Mouse (Mus musculus) liver, adult (tissue): Measurements from ENCODE around the gene Cldn18.

Experiments used
- GATA4 ChIP-seq: IDR thresholded peaks from 2 replicates; pipeline ENCODE4 v1.6.1; 2014; ENCODE audit warnings: mild to moderate bottlenecking, low read length; ENCODE audit not compliant: insufficient replicate concordance

Gene Cldn18

DNA sequence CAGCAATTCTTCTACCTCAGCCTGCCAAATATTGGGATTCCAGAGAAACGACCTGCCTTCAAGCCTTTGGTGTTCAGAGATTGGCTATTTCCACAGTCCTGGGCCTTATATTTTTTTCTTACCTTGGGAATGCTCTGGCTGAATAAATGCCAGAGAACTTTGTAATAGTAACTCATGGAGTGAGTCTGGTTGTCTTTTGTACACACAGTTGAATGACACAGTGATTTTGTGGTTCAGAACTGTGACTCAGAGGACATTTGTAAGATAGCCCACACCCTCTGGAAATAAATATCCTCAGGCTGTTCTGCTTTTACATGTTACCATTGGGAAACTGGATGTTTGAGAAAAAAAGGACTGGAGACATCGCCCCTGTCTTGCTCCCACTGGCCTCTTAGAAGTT lies 15.9 kb downstream of the Cldn18 start:
- TF ChIP-seq GATA4 = no peak

DNA sequence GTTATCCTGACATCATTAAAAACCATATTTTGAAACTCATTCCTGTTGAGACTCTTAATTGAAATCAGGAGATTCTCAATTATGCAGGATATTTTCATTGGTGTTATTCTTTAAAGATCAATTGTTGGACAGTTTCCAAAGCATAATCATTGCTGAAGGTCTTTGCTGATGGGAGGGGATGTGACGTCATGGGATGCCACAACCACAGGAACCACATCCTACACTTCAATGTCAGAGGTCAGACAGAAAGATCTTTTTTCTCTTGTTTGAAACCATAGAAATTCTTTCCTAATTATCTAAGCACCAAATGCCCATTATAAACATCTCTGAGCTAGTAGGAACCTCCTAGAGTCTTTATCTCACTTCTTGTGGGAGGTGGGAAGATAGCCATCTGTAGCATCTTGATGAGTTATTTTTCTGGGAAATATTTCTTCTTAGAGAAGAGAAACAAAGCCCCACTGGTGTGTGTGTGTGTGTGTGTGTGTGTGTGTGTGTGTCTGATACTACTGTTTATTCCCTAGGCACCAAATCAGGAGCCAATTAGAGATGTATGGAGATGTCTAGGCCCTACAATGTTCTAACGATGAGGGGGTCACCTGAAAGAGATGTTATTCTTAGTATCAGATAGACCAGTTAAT lies 17.2 kb downstream of the Cldn18 start:
- TF ChIP-seq GATA4 = no peak

DNA sequence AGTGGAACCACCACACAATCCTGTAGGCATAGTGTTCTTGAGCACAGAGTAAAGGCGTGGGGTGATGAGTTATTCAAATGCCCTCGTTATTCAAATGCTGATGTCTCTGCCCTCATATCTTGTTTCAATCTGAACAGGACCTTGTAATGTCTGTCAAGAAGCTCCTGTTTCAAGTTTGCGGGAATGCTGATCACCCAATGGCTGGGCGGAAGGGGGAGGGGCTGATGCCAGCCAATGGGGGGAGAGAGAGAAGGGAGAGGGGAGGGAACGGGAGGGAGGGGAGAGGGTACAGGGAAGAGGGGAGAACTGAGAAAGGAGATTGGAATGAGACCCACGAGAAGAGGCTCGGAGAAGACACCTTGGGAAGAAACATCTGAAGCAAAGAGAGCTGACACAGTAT lies 22.1 kb downstream of the Cldn18 start:
- TF ChIP-seq GATA4 = no peak

DNA sequence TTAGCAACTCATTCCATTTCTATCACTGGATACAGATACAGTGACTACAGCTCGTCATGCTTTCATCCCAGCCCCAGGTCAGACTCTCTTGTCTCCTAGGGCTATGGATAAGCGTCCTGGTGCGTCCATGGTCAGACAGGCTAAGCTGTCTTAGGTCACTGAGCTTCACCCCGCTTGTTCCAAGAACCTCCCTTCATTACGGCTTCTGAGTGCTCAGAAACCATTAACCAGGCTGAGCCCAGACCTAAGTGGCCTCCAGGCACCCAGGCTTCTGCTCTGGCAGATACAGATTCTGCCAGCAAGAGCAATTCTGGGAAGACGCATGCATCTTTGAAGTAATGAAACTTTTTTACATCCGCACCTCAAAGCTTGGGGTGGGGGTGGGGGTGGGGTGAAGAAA lies 26.7 kb downstream of the Cldn18 start:
- TF ChIP-seq GATA4 = no peak

DNA sequence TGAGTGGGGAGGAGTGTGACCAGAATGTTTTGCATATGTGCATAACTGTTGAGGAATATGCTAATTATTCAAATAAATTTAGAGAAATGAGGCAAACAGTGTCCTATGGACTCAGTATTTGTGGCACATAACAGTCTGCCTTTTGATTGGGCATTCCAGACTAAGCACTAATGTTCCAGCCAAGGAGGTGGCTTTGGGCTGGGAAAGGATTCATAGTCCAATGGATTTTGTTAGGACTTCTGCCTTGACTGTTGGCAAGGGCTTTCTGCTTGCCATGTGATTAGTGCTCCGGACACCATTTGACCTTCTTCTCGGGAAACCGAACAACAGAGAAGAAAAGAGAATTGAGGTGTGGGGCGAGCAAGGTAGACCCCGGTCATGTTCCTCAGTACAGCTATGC lies 27.3 kb downstream of the Cldn18 start:
- no peak for TF ChIP-seq GATA4

DNA sequence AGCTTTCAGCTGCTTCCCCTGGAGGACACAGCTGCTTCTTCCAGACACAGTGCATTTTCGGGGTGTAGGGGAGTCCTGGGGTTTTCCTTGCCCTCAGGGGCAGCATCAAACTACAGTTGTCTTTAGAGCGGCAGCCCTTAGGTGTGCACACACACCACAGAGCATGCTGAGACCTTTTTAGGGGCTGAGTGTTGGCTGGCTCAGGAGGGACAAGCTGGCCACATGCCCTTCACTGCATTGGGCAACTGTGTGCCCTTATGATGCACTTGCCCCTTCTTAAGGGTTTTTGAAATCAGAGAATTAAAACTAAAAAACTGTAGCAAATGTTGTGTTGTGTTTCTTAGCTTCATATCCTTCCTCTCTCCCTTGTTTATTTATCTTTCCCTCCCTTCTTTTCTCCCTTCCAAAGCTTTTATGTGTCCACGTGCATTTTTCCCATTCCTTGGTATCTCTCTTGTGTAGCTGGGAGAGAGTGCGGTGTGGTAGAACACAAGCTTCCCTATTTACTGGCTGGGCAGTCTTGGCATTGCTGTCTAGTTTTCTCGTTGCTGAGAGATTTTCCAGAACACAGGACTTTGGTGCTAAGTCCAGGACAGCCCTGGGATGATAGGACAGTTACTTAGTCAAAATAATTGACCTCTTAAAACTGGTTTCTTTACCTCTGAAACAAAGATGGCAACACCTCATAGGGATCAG lies 31.4 kb downstream of the Cldn18 start:
- TF ChIP-seq GATA4 = no peak

DNA sequence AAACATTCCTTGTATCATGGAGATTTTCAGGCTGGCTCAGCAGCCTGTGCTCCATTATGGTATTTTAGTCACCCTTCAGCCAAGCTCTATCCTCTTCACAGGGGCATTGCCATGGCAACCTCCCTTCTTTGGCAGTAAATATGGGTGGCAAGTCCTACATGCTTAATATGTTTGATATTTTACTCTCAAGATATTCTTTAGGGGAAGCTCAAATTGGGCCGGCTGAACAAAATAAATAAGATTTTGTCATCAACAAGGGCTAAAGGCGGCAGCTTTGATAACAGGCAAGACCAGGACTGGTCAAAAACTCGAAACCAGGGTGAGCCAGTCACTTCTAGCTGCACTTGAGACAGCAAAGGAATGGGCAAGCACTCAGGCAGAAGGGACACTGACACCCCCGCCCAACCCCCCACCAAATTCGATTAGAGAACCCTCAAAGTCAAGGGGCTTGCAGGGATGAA lies 32.0 kb downstream of the Cldn18 start:
- TF ChIP-seq GATA4 = no peak

DNA sequence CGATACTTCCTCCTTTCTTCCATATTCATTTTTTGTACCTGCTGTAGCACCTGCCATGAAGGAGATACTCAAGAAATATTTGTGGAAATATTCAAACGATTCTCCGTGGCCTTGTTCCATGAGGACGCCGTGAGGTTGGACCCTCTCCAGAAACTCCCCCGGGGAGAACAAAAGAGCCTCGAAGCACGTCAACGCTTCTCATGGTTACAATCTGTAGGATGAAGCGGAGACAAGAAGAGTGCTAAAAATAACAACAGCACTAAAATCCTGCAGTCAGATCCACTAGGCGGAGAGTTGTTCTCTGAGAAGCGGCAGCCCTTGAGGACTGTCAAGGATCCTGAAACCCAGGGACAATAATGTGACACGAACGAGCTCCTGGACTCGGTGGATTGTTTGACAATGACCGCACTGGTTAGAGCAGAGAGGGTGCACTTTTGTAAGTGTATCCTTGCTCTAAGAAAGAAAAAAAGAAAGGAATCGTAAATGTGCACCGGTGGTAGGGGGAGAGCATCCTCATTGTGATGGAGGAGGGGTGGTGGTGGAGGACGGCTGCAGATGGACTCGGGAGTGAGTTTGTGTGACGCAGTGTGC lies 35.0 kb downstream of the Cldn18 start:
- no peak for TF ChIP-seq GATA4

DNA sequence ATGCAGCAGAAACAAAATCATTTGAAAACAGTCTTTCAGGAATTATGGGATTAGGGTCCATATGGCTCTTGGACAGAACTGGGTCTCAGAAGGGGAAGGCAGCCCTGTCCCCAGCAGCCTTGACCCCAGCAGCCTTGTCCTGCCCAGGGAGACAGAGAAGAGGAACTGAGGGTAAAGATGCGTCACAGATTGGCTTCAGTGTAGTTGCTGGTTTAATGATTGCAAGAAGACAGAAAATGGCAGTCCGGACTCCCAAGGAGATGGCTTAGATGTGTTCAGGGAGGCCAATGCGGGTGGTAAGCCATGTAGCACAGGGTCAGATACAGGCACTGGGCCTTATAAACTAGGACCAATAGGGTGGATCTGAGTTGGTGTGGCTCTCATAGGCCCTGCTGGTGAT lies 41.4 kb downstream of the Cldn18 start:
- TF ChIP-seq GATA4 = no peak

DNA sequence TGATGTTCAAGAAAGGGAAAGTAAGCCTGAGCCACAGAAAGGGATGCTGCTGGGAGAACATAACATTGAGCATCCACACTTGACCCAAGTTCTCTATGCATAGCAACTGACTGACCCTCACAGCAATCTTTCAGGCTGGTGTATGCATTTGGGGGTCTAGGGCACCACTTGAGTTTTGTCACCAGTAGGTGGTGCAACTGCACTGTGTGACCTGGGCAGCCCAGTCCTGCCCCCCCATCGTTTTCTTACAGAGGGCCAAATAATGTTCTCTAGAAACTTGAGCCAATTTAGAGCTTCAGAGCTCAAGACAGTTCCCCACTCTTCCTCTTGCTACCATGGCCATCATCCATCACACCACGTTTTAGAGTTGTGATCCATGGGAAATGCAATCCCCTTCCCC lies 45.5 kb downstream of the Cldn18 start:
- TF ChIP-seq GATA4 = no peak

DNA sequence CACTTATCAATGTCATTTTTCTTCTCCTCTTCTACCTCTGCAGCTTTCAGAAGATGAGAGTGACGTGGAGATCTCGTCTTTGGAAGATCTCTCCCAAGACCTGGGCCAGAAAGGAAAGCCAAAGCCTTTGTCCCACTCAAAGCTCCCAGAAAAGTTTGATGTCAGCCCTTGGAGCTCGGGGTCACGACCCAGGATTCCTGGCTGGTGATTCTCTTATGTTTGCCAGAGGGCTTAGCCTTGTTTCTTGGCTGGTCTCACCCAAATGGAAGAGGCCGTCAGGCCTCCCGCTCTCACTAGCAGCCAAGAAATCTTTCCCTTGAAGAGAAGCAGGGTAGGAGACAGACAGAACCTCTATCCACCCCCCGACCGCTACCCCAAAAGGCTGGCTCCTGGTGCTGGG lies 49.5 kb downstream of the Cldn18 start:
- TF ChIP-seq GATA4 = no peak

DNA sequence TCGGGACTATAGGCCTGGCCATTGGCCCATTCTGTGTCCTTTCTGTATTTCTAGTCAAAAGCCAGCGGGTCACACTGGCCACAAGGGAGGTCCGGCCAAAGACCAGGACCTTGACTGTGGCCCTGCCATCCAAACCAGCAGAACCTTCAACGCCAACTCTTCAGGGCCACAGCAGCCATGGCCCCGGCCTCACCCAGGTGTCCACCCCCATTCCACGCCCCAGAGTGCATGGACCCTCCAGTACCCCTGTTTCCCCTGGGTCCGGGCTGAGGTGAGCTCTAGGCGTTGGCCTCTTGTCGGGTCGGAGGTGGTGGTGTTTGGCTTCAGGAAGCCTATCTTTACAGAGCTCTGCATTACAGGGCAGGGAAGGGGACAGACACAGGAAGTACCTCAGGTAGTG lies 54.2 kb downstream of the Cldn18 start:
- TF ChIP-seq GATA4 = no peak

DNA sequence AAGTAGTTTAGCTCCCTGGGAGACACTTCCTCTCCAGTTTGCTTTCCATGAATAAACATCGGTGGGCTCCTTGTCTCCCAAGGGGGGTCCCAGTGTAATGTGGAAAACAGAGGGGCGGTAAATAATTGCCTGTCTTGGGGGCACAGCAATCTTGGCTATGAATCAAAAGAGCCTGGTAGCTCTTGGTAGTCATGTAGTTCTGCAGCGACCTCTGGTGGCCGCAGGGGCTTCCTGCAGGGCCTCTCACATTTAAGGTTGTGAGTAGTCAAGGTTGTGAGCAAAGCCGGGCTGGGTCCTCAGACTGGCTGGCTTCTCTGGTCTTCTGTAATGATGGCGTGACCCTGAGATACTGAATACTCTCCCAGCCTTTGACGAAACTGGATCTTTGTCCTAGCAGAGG lies 54.7 kb downstream of the Cldn18 start:
- TF ChIP-seq GATA4 = no peak

DNA sequence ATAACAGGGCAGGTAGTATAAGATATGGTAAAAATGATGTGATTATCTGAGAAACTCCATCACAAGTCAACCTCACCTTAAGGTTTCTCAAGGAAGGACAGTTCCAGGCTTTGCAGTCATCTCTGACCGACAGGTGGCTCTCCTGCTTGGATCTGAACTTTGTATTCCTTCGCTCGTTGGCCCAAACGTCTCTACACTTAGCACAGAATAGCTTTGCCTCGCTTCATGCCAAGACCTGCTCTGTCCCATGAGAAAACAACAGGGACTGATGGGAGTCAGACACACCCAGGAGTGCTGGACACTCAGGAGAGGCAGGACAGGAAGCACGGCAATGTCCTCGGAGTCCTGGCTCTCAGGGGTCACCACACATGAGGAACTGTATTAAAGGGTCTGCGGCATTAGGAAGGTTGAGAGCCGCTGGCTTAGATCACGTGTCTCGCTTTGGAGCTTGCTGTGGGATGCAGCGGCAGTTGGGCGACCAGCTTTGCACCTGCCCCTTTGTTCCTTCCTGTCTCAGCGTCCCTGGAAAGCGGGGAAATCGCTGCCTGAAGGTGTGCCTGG lies 55.4 kb downstream of the Cldn18 start:
- TF ChIP-seq GATA4 = no peak

DNA sequence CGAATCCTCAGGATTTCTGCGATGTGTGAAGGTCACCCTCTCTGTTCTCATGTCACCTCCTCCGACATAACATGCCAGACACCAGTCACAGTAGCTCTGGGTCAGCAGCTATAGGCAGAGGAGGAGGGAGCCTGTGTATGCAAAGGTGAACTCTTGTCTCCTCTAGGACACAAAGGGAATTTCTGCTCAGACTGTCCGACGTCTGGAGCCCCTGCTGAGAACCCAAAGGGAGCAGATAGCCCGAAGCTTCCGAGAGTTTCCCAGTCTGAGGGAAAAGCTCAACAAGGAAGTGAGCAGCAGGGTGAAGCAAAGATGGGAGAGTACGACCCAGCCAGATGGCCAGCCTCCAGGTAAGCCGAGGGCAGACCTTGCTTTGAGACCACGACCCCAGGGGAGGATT lies 56.3 kb downstream of the Cldn18 start:
- no peak for TF ChIP-seq GATA4

DNA sequence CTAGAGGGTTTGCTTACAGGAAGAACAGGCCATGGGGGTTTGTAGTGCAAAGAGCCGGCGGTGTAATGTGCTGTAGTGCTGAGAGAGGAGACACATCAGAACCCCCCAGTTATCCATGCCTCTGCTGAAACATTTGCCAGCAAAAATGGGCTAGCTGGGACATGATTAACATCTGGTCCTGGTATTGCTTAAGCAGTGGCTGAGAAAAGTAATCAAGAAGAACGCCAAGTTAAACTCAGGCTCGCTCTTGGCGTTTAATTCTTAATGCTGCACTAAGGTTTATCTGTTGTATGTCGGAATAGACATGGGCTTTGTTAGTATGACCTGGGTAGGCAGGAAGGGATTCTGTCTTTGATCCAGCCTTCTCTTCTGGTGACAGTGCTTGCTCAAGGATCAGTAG lies 71.0 kb downstream of the Cldn18 start:
- TF ChIP-seq GATA4 = no peak
